Mouse (Mus musculus) heart, embryonic 15.5 days (tissue): ENCODE results near the gene Ipo9. TPM values are rescaled to one million over a fixed set of nuclear protein-coding genes. Genes with fewer than 3 reads are reported as not detected.

ENCODE experiments used
- ATAC-seq: fragments of 200-750 bp; cut with Nextera tagmentation; replicated peaks from 2 replicates; pipeline ENCODE4 v1.8.0; 2017; ENCODE audit warnings: low read depth, moderate TSS enrichment; ENCODE audit not compliant: insufficient number of reproducible peaks, insufficient read depth, low FRiP score
- H3K27ac ChIP-seq: fragments of 300-500 bp; sonication (generic); 2 replicates; pipeline ENCODE4 v1.5.1; 2015; ENCODE audit warnings: mild to moderate bottlenecking, inconsistent platforms
- H3K27me3 ChIP-seq: fragments of 300-500 bp; sonication (generic); 2 replicates; pipeline ENCODE4 v1.6.1; 2015; ENCODE audit warnings: inconsistent platforms
- H3K36me3 ChIP-seq: fragments of 300-500 bp; sonication (generic); 2 replicates; pipeline ENCODE4 v1.6.1; 2015; ENCODE audit warnings: mild to moderate bottlenecking, inconsistent platforms
- H3K4me1 ChIP-seq: fragments of 300-500 bp; sonication (generic); replicated peaks from 2 replicates; pipeline ENCODE4 v1.6.1; 2015; ENCODE audit warnings: inconsistent platforms
- H3K4me2 ChIP-seq: fragments of 300-500 bp; sonication (generic); 2 replicates; pipeline ENCODE4 v1.6.1; 2015; ENCODE audit warnings: inconsistent platforms, mild to moderate bottlenecking, moderate library complexity
- H3K4me3 ChIP-seq: fragments of 300-500 bp; sonication (generic); 2 replicates; pipeline ENCODE4 v1.5.1; 2015; ENCODE audit warnings: mild to moderate bottlenecking, inconsistent platforms
- H3K9ac ChIP-seq: fragments of 300-500 bp; sonication (generic); 2 replicates; pipeline ENCODE4 v1.6.1; 2015; ENCODE audit warnings: mild to moderate bottlenecking, inconsistent platforms
- H3K9me3 ChIP-seq: fragments of 300-500 bp; sonication (generic); replicated peaks from 2 replicates; pipeline ENCODE4 v1.6.1; 2016; ENCODE audit warnings: inconsistent platforms
- WGBS: fragments of 180-500 bp; shearing (Covaris S2); methylation state at CpG from one replicate; pipeline ENCODE4 v1.1.7; 2015; ENCODE audit warnings: mixed read lengths; 5-methylcytosine and 5-hydroxymethylcytosine counted together
- polyA plus RNA-seq: library from polyadenylated mRNA; unstranded; fragments of >200 nt; fragmentation: Nextera tagmentation; extraction: Ambion mirVana; gene quantifications from 2 replicates; pipeline ENCODE4 v1.2.1, GENCODE M21; 2015

Ipo9 gene
- polyA plus RNA-seq, 1 experiment from 2014 or later: 63.9 TPM

- Histone ChIP-seq H3K4me2 (peak overlapping the region; percentile 96), H3K27me3 (peaks cover 8% of the 10 kb centered on the region; the same call in 1 of the 2 replicates), H3K36me3 (no peaks in the 10 kb centered on the region), H3K9ac (peak overlapping the region; percentile 66), H3K4me3 (peak overlapping the region; percentile 55), H3K9me3 (no peaks in the 10 kb centered on the region), H3K27ac (no peak overlapping the region), H3K4me1 (peaks cover 25% of the 10 kb centered on the region)
- ATAC-seq: peak; percentile 59
- 2% methylated on average over 20 of the region's 20 CpGs for WGBS
Measured at GRCm38 (mm10) chr1:135368245-135368644, 62.1 kb downstream of the Ipo9 start.

DNA sequence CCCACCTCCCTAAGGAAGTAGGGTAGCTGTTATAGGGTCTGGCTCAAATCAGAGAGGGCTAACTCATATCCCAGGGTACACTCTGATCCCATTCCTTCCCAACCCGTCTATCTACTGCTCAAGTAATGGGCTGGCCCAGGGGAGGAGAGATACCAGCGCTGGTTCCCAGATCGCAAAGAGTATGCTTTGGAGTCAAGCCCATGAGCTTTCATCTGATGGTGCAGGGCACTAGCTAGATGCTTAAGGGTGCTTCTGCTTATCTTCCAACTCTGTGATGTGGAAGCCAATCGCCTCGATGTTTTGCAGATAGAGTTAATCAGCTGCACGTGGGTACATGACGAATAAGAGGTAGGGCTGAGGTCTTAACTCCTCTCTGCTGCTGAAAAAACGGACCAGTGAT, 62.7 kb downstream of the Ipo9 start:
- Histone ChIP-seq H3K9ac (no peak overlapping the region), H3K4me1 (peaks cover 25% of the 10 kb centered on the region), H3K4me3 (no peak overlapping the region), H3K4me2 (no peak overlapping the region), H3K9me3 (no peaks in the 10 kb centered on the region), H3K27ac (no peak overlapping the region), H3K27me3 (peaks cover 8% of the 10 kb centered on the region; the same call in 1 of the 2 replicates), H3K36me3 (no peaks in the 10 kb centered on the region)
- 42% methylated on average over 8 of the region's 8 CpGs for WGBS
- no peak for ATAC-seq

GRCm38 (mm10) chr1:135367005-135367404, 63.3 kb downstream of the Ipo9 start:
- Histone ChIP-seq H3K4me1 (peaks cover 25% of the 10 kb centered on the region), H3K4me3 (no peak overlapping the region), H3K27ac (no peak overlapping the region), H3K36me3 (no peaks in the 10 kb centered on the region), H3K4me2 (no peak overlapping the region), H3K9me3 (no peaks in the 10 kb centered on the region), H3K27me3 (peaks cover 8% of the 10 kb centered on the region; the same call in 1 of the 2 replicates), H3K9ac (no peak overlapping the region)
- ATAC-seq: no peak
- 47% methylated on average over 7 of the region's 7 CpGs for WGBS

DNA sequence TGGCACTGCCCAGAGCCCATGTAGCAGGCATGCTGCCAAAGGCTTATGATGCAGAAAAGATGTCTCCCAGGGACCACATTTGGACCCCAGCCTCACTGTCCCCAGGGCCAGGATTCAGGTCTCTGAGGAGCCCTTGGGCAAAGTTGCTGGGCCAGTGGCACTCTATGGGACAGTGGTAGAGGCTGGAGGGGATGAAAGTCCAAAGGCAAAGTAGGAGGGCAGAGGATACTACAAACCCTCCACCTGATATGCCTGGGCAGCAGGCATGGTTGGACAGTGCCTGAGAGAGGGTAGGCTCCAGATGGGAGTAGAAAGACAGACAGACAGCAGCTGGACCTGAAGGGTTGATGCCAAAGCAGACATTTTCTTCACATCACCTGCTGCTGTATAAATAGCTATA, 63.9 kb downstream of the Ipo9 start:
- Histone ChIP-seq H3K36me3 (no peaks in the 10 kb centered on the region), H3K27me3 (peaks cover 8% of the 10 kb centered on the region; the same call in 1 of the 2 replicates), H3K9ac (no peak overlapping the region), H3K4me2 (no peak overlapping the region), H3K27ac (no peak overlapping the region), H3K9me3 (no peaks in the 10 kb centered on the region), H3K4me1 (peaks cover 25% of the 10 kb centered on the region), H3K4me3 (no peak overlapping the region)
- no peak for ATAC-seq

DNA sequence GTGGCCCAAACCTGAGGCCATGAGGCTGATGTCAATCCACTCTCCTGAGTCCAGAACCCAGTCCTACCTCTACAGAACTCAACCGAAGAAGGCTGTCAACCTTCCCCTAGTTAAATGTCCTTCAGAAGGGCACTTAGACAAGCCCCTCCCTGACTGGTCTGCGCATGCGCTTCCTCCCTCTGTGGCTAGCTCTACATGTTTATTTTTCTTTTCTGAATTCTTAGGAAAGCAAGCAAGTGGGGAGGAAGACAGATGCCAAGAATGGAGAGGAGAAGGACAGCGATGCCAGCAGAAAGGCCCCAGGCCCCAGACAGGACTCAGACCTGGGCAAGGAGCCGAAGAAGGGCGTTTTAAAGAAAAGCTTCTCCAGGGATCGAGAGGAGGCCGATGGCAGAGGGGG, 66.9 kb downstream of the Ipo9 start:
- Histone ChIP-seq H3K4me2 (no peak overlapping the region), H3K27me3 (0 out of 2 replicates have a peak, but pooled peaks cover 4% of the 10 kb centered on the region), H3K27ac (peak overlapping the region; percentile 33; the same call in 1 of the 2 replicates), H3K9ac (no peak overlapping the region), H3K4me3 (no peak overlapping the region), H3K36me3 (no peaks in the 10 kb centered on the region), H3K9me3 (no peaks in the 10 kb centered on the region), H3K4me1 (peaks cover 16% of the 10 kb centered on the region)
- ATAC-seq: no peak
- 73% methylated on average over 8 of the region's 8 CpGs for WGBS

DNA sequence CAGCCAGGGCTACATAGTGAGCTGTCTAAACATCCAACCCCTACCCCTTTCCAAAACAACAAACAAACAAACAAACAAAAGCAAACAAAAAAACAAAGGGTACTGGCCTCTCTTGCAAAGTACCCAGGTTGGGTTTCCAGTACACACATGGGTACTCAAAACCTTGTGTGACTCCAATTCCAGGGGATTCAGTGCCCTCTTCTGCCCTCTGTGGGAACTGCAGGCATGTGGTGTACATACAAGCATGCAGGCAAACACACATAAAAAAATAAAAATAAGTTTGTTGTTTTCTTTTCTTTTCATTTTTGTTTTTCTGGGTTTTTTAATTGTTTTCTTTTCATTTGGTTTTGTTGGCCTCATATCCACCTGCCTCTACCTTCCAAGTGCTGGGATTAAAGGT, 68.2 kb downstream of the Ipo9 start:
- Histone ChIP-seq H3K4me2 (no peak overlapping the region), H3K27ac (no peak overlapping the region), H3K4me1 (peaks cover 10% of the 10 kb centered on the region), H3K9me3 (no peaks in the 10 kb centered on the region), H3K27me3 (0 out of 2 replicates have a peak, but pooled peaks cover 4% of the 10 kb centered on the region), H3K36me3 (no peaks in the 10 kb centered on the region), H3K9ac (no peak overlapping the region), H3K4me3 (no peak overlapping the region)
- no peak for ATAC-seq

GRCm38 (mm10) chr1:135361491-135361890, 68.8 kb downstream of the Ipo9 start:
- Histone ChIP-seq H3K4me1 (peaks cover 9% of the 10 kb centered on the region; the same call in 1 of the 2 replicates), H3K36me3 (no peaks in the 10 kb centered on the region), H3K9ac (no peak overlapping the region), H3K4me3 (no peak overlapping the region), H3K9me3 (no peaks in the 10 kb centered on the region), H3K27ac (no peak overlapping the region), H3K27me3 (0 out of 2 replicates have a peak, but pooled peaks cover 4% of the 10 kb centered on the region), H3K4me2 (no peak overlapping the region)
- no peak for ATAC-seq
- WGBS: 81% methylated on average over 4 of the region's 4 CpGs

DNA sequence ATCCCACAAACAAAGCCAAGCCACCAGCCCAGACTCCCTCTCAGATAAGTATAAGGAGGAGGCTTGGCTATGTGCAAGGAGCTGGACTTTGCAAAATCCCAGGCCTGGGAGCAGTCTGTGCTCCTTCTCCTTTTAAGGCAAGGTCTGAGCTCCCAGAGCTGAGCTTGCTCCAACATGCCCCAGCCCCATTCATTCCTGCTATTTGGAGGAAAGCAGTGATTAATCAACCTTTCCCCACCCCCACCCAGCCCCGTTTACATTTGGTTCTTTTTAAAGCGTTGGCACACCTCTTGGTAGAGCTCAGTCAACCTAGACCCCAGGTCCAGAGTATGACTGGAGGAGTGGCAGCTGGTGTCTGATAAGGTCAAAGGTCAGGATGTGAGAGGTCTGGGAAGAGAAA, 71.2 kb downstream of the Ipo9 start:
- Histone ChIP-seq H3K36me3 (no peaks in the 10 kb centered on the region), H3K4me2 (no peak overlapping the region), H3K9me3 (no peaks in the 10 kb centered on the region), H3K9ac (no peak overlapping the region), H3K27ac (0 out of 2 replicates have a peak overlapping the region, but pooled peaks have one; percentile 14), H3K4me3 (no peak overlapping the region), H3K27me3 (0 out of 2 replicates have a peak, but pooled peaks cover 6% of the 10 kb centered on the region), H3K4me1 (peaks cover 6% of the 10 kb centered on the region; the same call in 1 of the 2 replicates)
- WGBS: 17% methylated on average over 2 of the region's 2 CpGs
- 0 out of 2 replicates have a peak, but pooled peaks have one; percentile 43 for ATAC-seq

- WGBS: 72% methylated on average over 3 of the region's 3 CpGs
- Histone ChIP-seq H3K4me3 (no peak overlapping the region), H3K36me3 (no peaks in the 10 kb centered on the region), H3K9me3 (no peaks in the 10 kb centered on the region), H3K9ac (no peak overlapping the region), H3K27me3 (0 out of 2 replicates have a peak, but pooled peaks cover 6% of the 10 kb centered on the region), H3K4me1 (peaks cover 9% of the 10 kb centered on the region; the same call in 1 of the 2 replicates), H3K27ac (no peak overlapping the region), H3K4me2 (no peak overlapping the region)
- ATAC-seq: no peak
Measured at GRCm38 (mm10) chr1:135351953-135352352, 78.3 kb downstream of the Ipo9 start.

- H3K9ac ChIP-seq: no peak overlapping the region
- 0 out of 2 replicates have a peak, but pooled peaks have one; percentile 39 for ATAC-seq
- H3K27me3 ChIP-seq: no peaks in the 10 kb centered on the region
- H3K4me3 ChIP-seq: no peak overlapping the region
- H3K4me1 ChIP-seq: peaks cover 9% of the 10 kb centered on the region; the same call in 1 of the 2 replicates
- no peaks in the 10 kb centered on the region for H3K36me3 ChIP-seq
- WGBS: 36% methylated on average over 4 of the region's 4 CpGs
- no peak overlapping the region for H3K4me2 ChIP-seq
- peak overlapping the region; percentile 40; the same call in 1 of the 2 replicates for H3K27ac ChIP-seq
- H3K9me3 ChIP-seq: no peaks in the 10 kb centered on the region
Measured at GRCm38 (mm10) chr1:135347498-135348169, 82.7 kb downstream of the Ipo9 start.

DNA sequence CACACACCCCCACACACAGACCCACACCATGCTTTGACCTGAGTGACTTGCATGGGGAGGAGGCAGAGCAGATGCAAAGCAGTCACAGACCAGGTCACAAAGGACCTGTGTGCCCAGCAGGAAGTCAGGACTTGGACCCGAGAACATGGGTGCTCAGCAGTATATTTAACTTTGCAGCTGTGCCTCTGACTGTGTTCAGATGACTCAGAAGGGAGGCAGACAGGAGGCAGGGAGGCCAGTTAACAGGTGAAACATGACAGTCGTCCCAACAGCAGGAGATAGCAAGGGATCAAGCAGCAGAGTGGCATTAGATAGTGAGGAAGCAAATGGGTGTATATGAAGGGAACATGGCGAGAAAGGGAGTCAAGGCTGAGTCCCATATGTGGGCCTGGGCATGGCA, 83.4 kb downstream of the Ipo9 start:
- Histone ChIP-seq H3K36me3 (no peaks in the 10 kb centered on the region), H3K27ac (no peak overlapping the region; the same call in 1 of the 2 replicates), H3K9me3 (no peaks in the 10 kb centered on the region), H3K4me3 (no peak overlapping the region), H3K9ac (no peak overlapping the region), H3K4me1 (peaks cover 9% of the 10 kb centered on the region; the same call in 1 of the 2 replicates), H3K27me3 (no peaks in the 10 kb centered on the region), H3K4me2 (no peak overlapping the region)
- WGBS: 47% methylated on average over 3 of the region's 3 CpGs
- no peak for ATAC-seq

DNA sequence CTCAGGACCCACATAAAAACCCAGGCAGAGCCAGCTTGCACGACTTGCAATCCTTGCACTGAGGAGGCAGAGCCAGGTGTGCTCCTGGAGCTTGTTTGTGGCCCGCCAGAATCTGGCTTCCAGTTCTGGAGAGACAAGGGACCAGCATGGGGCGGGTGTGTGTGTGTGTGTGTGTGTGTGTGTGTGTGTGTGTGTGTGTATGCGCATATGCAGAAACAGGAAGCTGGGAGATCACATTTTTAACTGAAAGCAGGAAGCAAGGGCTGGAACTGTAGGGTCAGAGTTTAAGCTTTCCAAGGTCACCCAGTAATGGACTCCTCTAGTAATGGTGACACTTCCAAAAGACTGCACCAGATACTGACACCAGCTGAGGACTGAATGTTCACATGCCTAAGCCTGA, 86.3 kb downstream of the Ipo9 start:
- no peak overlapping the region for H3K9ac ChIP-seq
- peaks cover 9% of the 10 kb centered on the region; the same call in 1 of the 2 replicates for H3K4me1 ChIP-seq
- no peak overlapping the region for H3K4me2 ChIP-seq
- ATAC-seq: no peak
- 72% methylated on average over 4 of the region's 4 CpGs for WGBS
- no peak overlapping the region for H3K4me3 ChIP-seq
- H3K9me3 ChIP-seq: no peaks in the 10 kb centered on the region
- H3K36me3 ChIP-seq: no peaks in the 10 kb centered on the region
- H3K27me3 ChIP-seq: no peaks in the 10 kb centered on the region
- H3K27ac ChIP-seq: no peak overlapping the region
